Mouse (Mus musculus): ENCODE results near the gene Trp53bp1. TPM values are rescaled to one million over a fixed set of nuclear protein-coding genes. Genes with fewer than 3 reads are reported as not detected.

Gene Trp53bp1
- 230 and 245 TPM in 2 replicates for polyA plus RNA-seq (2016; fragmentation: Nextera tagmentation; extraction: Ambion mirVana)

DNA sequence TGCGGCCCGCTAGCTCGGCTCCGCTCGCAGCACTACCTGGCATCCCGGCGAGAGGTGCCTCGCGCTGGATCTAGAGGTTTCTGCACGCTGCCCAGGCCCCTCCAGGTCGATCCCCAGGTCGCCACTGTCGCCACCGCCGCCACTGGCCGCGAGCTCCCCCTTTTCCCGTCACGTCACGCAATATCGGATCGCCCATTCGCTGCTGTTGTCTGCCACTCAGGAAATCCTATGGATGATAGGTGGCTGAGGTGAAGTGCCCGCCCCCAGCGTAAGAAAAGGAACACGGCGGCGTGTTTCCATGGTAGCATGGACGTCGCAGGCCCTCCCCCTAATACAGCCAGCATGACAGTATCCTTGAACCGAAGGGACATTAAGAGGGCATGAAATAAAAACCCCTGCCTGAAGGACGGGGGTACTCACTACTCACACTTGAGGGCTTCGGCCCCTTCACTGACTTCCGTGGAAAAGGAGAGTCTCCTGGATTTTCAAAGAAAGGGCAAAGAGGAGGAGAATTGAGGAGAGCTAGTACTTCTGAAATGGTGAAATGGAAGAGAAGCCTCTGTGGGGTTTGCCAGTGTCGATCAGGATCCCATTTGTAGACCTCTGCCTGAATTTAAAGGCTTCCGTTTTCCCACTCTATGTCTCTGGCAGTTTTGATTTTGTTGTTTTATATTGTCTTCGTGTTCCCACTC is at the start of gene Trp53bp1:
TSS of gene Trp53bp1 (minus strand) at position 172 of the 692 bp plus-strand sequence.
- under 1% methylated on average over 37 of the region's 37 CpGs for WGBS
- peak; percentile 98 for ATAC-seq (ENCODE audit: low FRiP score, low read depth)
- peak within 1 kb of the TSS; percentile 94 for H3K9ac ChIP-seq (replicated peaks)

GRCm38 (mm10) chr2:121316278-121316677 is 45.1 kb upstream of the Trp53bp1 start:
- Histone ChIP-seq H3K9me3 (no peaks in the 10 kb centered on the region), H3K4me2 (replicated peaks) (no peak overlapping the region), H3K9ac (replicated peaks) (no peak overlapping the region), H3K27ac (replicated peaks) (no peak overlapping the region), H3K36me3 (peaks cover 15% of the 10 kb centered on the region), H3K4me1 (no peaks in the 10 kb centered on the region), H3K4me3 (no peak overlapping the region), H3K27me3 (no peaks in the 10 kb centered on the region)
- ATAC-seq (ENCODE audit: low FRiP score, low read depth): no peak
- WGBS: 82% methylated on average over 8 of the region's 8 CpGs

More for the DNA sequence above, at the start of gene Trp53bp1:
- Histone ChIP-seq H3K4me2 (replicated peaks) (peak within 1 kb of the TSS; percentile 78), H3K36me3 (peaks cover 33% of the 10 kb centered on the region), H3K4me3 (peak within 1 kb of the TSS; percentile 91), H3K27ac (replicated peaks) (peak within 1 kb of the TSS; percentile 96), H3K27me3 (no peaks in the 10 kb centered on the region), H3K9me3 (no peaks in the 10 kb centered on the region), H3K4me1 (peaks cover 33% of the 10 kb centered on the region)

GRCm38 (mm10) chr2:121308997-121309416 is 37.8 kb upstream of the Trp53bp1 start:
- ATAC-seq (ENCODE audit: low FRiP score, low read depth): no peak
- no peak overlapping the region for H3K27ac ChIP-seq (replicated peaks)
- 40% methylated on average over 5 of the region's 5 CpGs for WGBS

DNA sequence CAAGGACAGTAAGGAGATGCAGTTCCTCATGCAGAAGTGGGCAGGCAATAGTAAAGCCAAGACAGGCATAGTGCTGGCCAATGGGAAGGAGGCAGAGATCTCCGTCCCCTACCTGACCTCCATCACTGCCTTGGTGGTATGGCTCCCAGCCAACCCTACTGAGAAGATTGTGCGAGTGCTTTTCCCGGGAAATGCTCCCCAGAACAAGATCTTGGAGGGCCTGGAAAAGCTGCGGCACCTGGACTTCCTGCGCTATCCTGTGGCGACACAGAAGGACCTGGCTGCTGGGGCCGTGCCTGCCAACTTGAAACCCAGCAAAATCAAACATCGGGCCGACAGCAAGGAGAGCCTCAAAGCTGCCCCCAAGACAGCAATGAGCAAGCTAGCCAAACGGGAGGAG is 28.8 kb upstream of the Trp53bp1 start:
- peaks cover 63% of the 10 kb centered on the region for H3K36me3 ChIP-seq
- no peak overlapping the region for H3K4me2 ChIP-seq (replicated peaks)
- no peak overlapping the region for H3K27ac ChIP-seq (replicated peaks)
- 89% methylated on average over 10 of the region's 10 CpGs for WGBS
- H3K4me3 ChIP-seq: no peak overlapping the region
- no peak for ATAC-seq (ENCODE audit: low FRiP score, low read depth)
- no peaks in the 10 kb centered on the region for H3K9me3 ChIP-seq
- H3K4me1 ChIP-seq: peaks cover 34% of the 10 kb centered on the region
- H3K27me3 ChIP-seq: no peaks in the 10 kb centered on the region
- no peak overlapping the region for H3K9ac ChIP-seq (replicated peaks)

More at GRCm38 (mm10) chr2:121308997-121309416, 37.8 kb upstream of the Trp53bp1 start:
- Histone ChIP-seq H3K9ac (replicated peaks) (no peak overlapping the region), H3K27me3 (no peaks in the 10 kb centered on the region), H3K4me2 (replicated peaks) (no peak overlapping the region), H3K36me3 (peaks cover 49% of the 10 kb centered on the region), H3K9me3 (no peaks in the 10 kb centered on the region), H3K4me3 (no peak overlapping the region), H3K4me1 (no peaks in the 10 kb centered on the region)

DNA sequence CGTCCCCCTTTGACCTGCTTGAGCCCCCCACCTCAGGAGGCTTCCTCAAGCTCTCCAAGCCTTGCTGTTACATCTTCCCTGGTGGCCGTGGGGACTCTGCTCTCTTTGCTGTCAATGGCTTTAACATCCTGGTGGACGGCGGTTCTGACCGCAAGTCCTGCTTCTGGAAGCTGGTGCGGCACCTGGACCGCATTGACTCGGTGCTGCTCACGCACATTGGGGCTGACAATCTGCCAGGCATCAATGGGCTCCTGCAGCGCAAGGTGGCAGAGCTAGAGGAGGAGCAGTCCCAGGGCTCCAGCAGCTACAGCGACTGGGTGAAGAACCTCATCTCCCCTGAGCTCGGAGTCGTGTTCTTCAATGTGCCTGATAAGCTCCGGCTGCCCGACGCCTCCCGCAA is 28.3 kb upstream of the Trp53bp1 start:
- Histone ChIP-seq H3K36me3 (peaks cover 57% of the 10 kb centered on the region), H3K27me3 (no peaks in the 10 kb centered on the region), H3K4me1 (peaks cover 40% of the 10 kb centered on the region), H3K4me2 (replicated peaks) (no peak overlapping the region), H3K27ac (replicated peaks) (no peak overlapping the region), H3K9ac (replicated peaks) (no peak overlapping the region), H3K9me3 (no peaks in the 10 kb centered on the region), H3K4me3 (no peak overlapping the region)
- no peak for ATAC-seq (ENCODE audit: low FRiP score, low read depth)
- WGBS: 94% methylated on average over 17 of the region's 17 CpGs

DNA sequence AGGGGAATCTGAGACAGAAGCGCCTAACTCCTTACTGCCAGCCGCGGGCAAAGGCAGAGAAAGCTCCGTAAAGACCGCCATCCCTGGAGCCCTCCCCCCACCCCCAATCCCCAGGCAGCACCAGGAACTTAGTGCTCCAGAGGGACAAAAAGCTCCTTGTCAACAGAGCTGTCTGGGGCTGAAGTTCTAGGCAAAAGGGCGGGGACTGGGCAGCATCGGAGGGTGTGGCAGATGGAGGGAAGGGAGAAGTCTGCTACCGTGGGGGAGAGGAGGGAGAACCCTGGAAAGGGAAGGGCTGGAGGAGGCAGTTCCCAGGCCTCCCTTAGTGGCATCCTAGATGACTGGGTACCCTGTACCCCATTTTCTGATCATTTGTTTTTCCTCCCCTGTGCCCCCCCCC is 26.9 kb upstream of the Trp53bp1 start:
- Histone ChIP-seq H3K36me3 (peaks cover 44% of the 10 kb centered on the region), H3K4me3 (0 out of 2 replicates have a peak overlapping the region, but pooled peaks have one; percentile 50), H3K4me1 (peaks cover 52% of the 10 kb centered on the region), H3K27me3 (no peaks in the 10 kb centered on the region), H3K27ac (replicated peaks) (0 out of 2 replicates have a peak overlapping the region, but pooled peaks have one; percentile 85), H3K9me3 (no peaks in the 10 kb centered on the region), H3K4me2 (replicated peaks) (peak overlapping the region; percentile 74), H3K9ac (replicated peaks) (peak overlapping the region; percentile 25)
- WGBS: 6% methylated on average over 8 of the region's 8 CpGs
- ATAC-seq (ENCODE audit: low FRiP score, low read depth): no peak

- WGBS: 8% methylated on average over 9 of the region's 9 CpGs
- no peak for ATAC-seq (ENCODE audit: low FRiP score, low read depth)
- H3K27ac ChIP-seq (replicated peaks): 0 out of 2 replicates have a peak overlapping the region, but pooled peaks have one; percentile 85
- no peaks in the 10 kb centered on the region for H3K9me3 ChIP-seq
- peak overlapping the region; percentile 74 for H3K4me2 ChIP-seq (replicated peaks)
- H3K27me3 ChIP-seq: no peaks in the 10 kb centered on the region
- peak overlapping the region; percentile 25 for H3K9ac ChIP-seq (replicated peaks)
- peaks cover 52% of the 10 kb centered on the region for H3K4me1 ChIP-seq
- peaks cover 40% of the 10 kb centered on the region for H3K36me3 ChIP-seq
- H3K4me3 ChIP-seq: peak overlapping the region; percentile 50
Observed at GRCm38 (mm10) chr2:121297701-121298100, 26.5 kb upstream of the Trp53bp1 start.

DNA sequence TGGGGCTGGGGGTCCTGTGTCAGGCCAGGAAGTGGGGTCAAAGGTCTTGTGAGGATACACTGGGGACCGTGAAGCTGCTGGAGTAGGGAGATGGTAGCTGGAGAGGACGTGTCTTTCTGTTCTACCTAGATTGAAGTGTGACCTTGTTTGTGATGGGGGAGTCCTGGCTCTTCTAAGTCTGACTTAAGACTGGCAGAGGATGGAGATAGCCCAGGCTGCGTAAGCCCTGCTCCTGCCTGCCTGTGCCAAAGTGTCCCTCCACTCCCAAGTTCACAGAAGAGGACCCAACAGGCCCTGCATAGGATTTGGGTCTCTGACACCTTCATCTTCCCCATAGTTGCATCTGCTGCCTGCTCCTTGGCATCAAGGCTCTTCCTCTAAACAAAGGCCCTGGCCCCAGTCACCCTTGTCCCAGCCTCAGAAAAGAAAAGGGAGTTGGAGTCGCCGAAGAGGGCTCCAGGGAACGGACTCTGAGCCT is 25.6 kb upstream of the Trp53bp1 start:
- peak overlapping the region; percentile 57 for H3K9ac ChIP-seq (replicated peaks)
- H3K4me3 ChIP-seq: peak overlapping the region; percentile 50
- peak overlapping the region; percentile 74 for H3K4me2 ChIP-seq (replicated peaks)
- H3K4me1 ChIP-seq: peaks cover 52% of the 10 kb centered on the region
- ATAC-seq (ENCODE audit: low FRiP score, low read depth): no peak
- peaks cover 30% of the 10 kb centered on the region for H3K36me3 ChIP-seq
- 8% methylated on average over 6 of the region's 6 CpGs for WGBS
- no peaks in the 10 kb centered on the region for H3K9me3 ChIP-seq
- H3K27me3 ChIP-seq: no peaks in the 10 kb centered on the region
- H3K27ac ChIP-seq (replicated peaks): peak overlapping the region; percentile 85

DNA sequence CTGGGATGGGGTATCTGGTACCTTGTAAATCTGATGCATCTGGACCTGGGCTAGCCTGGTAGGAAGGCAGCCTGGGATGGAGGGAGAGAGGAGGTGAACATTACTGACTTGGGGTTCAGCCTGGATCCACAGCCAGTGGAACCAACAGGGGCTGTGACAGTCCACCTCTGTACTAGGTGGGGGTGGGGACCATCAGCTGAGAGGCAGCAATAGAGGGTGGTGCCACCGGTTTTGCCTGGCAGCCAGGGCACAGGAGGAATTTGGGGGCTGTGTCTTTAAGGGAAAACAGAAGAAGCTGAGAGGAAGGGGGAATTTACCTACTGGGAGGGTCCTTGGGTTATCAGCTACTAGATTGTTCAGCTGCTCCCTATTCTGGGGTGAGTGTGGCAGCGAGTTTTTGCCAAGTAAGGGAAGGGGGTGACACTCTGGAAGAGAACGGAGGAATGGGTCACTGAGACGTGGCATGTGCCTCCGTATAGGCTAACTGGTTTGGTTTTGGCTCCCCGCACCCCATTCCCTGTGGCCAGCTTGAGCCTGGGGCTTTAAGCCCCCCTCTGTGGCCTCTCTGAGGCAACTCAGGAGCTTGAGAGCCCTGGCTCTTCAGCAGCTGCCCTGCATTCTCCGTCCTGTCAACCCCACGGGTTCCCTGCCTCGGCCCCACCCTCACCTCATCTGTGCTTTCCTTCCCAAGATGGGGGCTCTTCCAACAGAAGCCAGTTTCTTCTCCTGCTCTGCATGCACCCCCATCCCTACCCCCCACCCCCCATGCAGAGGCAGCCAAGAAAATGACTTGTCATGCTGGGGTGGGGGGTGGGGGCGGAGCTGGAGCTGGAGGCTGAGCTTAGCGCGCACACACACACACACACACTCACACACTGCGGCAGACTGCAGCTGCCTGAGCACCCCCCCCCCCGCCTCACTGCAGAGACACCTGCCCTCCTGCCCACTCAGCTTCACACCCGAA is 24.7 kb upstream of the Trp53bp1 start:
- Histone ChIP-seq H3K36me3 (peaks cover 21% of the 10 kb centered on the region), H3K9me3 (no peaks in the 10 kb centered on the region), H3K4me1 (peaks cover 52% of the 10 kb centered on the region), H3K4me3 (peak overlapping the region; percentile 50), H3K9ac (replicated peaks) (peak overlapping the region; percentile 57), H3K4me2 (replicated peaks) (peak overlapping the region; percentile 74), H3K27me3 (peaks cover 3% of the 10 kb centered on the region; the same call in 1 of the 2 replicates), H3K27ac (replicated peaks) (peak overlapping the region; percentile 85)
- under 1% methylated on average over 15 of the region's 15 CpGs for WGBS
- ATAC-seq (ENCODE audit: low FRiP score, low read depth): peak; percentile 55

DNA sequence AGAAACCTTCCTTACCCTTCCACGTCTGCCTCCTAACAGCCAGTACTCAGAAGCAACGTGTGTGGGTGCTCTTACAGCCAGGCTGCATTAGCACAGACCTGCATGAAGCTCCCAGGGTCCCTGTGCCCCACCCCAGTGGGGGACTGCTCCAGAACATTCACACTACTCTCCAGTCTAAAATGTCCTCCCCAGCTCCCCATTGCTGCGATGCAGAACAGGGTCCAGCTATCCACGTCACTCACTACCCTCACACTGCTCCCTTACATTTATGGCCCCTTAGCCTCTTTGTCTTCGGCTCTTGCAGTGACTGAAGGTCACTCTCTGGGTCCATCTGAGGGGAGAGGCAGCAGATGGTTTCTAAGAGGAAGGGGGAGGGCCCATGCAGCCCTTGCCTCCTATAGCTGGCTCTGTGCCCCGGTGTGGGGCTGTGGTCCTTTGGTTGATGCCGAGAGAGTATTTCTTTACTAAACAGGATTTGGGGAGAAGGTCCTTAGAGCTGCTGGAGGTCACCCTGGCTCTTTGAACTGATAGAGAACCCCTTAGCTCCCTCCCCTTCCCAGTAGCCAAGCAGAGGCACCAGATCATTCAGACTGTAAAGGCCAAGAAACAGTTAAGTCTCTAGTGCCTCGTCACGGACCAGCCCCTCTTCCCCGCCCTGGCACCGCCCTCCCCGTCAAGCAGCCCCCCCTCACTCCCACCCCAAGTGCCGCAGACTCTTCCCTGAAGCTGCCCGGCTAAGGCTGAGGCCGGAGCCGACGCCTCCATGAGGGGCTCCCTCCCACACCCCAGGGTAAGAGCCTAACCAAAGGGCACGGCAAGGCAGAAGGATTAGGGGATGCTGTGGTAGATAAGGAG is 23.8 kb upstream of the Trp53bp1 start:
- Histone ChIP-seq H3K4me3 (peak overlapping the region; percentile 50), H3K36me3 (peaks cover 12% of the 10 kb centered on the region), H3K9me3 (no peaks in the 10 kb centered on the region), H3K27me3 (peaks cover 3% of the 10 kb centered on the region; the same call in 1 of the 2 replicates), H3K27ac (replicated peaks) (peak overlapping the region; percentile 85), H3K4me2 (replicated peaks) (peak overlapping the region; percentile 74), H3K9ac (replicated peaks) (peak overlapping the region; percentile 57), H3K4me1 (peaks cover 57% of the 10 kb centered on the region)
- WGBS: 2% methylated on average over 18 of the region's 18 CpGs
- peak; percentile 77 for ATAC-seq (ENCODE audit: low FRiP score, low read depth)

- 33% methylated on average over 4 of the region's 4 CpGs for WGBS
- peaks cover 3% of the 10 kb centered on the region; the same call in 1 of the 2 replicates for H3K27me3 ChIP-seq
Observed at GRCm38 (mm10) chr2:121294182-121294581, 23.0 kb upstream of the Trp53bp1 start.

More at GRCm38 (mm10) chr2:121294182-121294581, 23.0 kb upstream of the Trp53bp1 start:
- Histone ChIP-seq H3K4me3 (peak overlapping the region; percentile 50), H3K36me3 (peaks cover 4% of the 10 kb centered on the region), H3K9ac (replicated peaks) (no peak overlapping the region), H3K4me2 (replicated peaks) (peak overlapping the region; percentile 74), H3K4me1 (peaks cover 60% of the 10 kb centered on the region), H3K27ac (replicated peaks) (peak overlapping the region; percentile 85), H3K9me3 (no peaks in the 10 kb centered on the region)
- no peak for ATAC-seq (ENCODE audit: low FRiP score, low read depth)
